Mouse (Mus musculus) liver, embryonic 12.5 days (tissue): Measurements from ENCODE around the gene Fras1. TPM values are rescaled to one million over a fixed set of nuclear protein-coding genes. Genes with fewer than 3 reads are reported as not detected.

Source experiments
- ATAC-seq: fragments of 200-750 bp; cut with Nextera tagmentation; 2 replicates; pipeline ENCODE4 v1.8.0; 2017; ENCODE audit warnings: moderate number of reproducible peaks, mild to moderate bottlenecking, moderate library complexity
- H3K27ac ChIP-seq: fragments of 300-500 bp; sonication (generic); 2 replicates; pipeline ENCODE4 v1.5.1; 2016; ENCODE audit warnings: mild to moderate bottlenecking
- H3K27me3 ChIP-seq: fragments of 300-500 bp; sonication (generic); replicated peaks from 2 replicates; pipeline ENCODE4 v1.6.1; 2016; ENCODE audit warnings: mild to moderate bottlenecking, moderate library complexity
- H3K36me3 ChIP-seq: fragments of 300-500 bp; sonication (generic); 2 replicates; pipeline ENCODE4 v1.6.1; 2016; ENCODE audit warnings: mild to moderate bottlenecking, moderate library complexity
- H3K4me1 ChIP-seq: fragments of 300-500 bp; sonication (generic); 2 replicates; pipeline ENCODE4 v1.6.1; 2016
- H3K4me2 ChIP-seq: fragments of 300-500 bp; sonication (generic); 2 replicates; pipeline ENCODE4 v1.6.1; 2016; ENCODE audit warnings: mild to moderate bottlenecking, moderate library complexity
- H3K4me3 ChIP-seq: fragments of 300-500 bp; sonication (generic); 2 replicates; pipeline ENCODE4 v1.5.1; 2016; ENCODE audit warnings: mild to moderate bottlenecking, moderate library complexity
- H3K9ac ChIP-seq: fragments of 300-500 bp; sonication (generic); 2 replicates; pipeline ENCODE4 v1.6.1; 2016; ENCODE audit warnings: mild to moderate bottlenecking, moderate library complexity
- H3K9me3 ChIP-seq: fragments of 300-500 bp; sonication (generic); replicated peaks from 2 replicates; pipeline ENCODE4 v1.6.1; 2016; ENCODE audit warnings: mild to moderate bottlenecking, moderate library complexity
- WGBS: fragments of 180-500 bp; shearing (Covaris S2); methylation state at CpG from one replicate; pipeline ENCODE4 v1.1.7; 2016; ENCODE audit not compliant: insufficient replicate concordance; 5-methylcytosine and 5-hydroxymethylcytosine counted together
- polyA plus RNA-seq: library from polyadenylated mRNA; unstranded; fragments of >200 nt; fragmentation: Nextera tagmentation; extraction: Ambion mirVana; gene quantifications from 2 replicates; pipeline ENCODE4 v1.2.1, GENCODE M21; 2016

Fras1 gene
- polyA plus RNA-seq, 1 experiment from 2014 or later = 3.0 TPM

GRCm38 (mm10) chr5:96501783-96502182 lies 128.0 kb downstream of the Fras1 start:
- no peak overlapping the region for H3K4me3 ChIP-seq
- 56% methylated on average over 4 of the region's 4 CpGs for WGBS
- no peak overlapping the region for H3K4me2 ChIP-seq
- H3K36me3 ChIP-seq = no peaks in the 10 kb centered on the region
- no peaks in the 10 kb centered on the region for H3K27me3 ChIP-seq
- no peak overlapping the region for H3K27ac ChIP-seq
- H3K9me3 ChIP-seq = no peaks in the 10 kb centered on the region
- H3K4me1 ChIP-seq = no peaks in the 10 kb centered on the region
- H3K9ac ChIP-seq = no peak overlapping the region
- ATAC-seq = no peak

GRCm38 (mm10) chr5:96502400-96502799 lies 128.6 kb downstream of the Fras1 start:
- Histone ChIP-seq H3K9me3 (no peaks in the 10 kb centered on the region), H3K27me3 (no peaks in the 10 kb centered on the region), H3K27ac (no peak overlapping the region), H3K4me2 (no peak overlapping the region), H3K36me3 (no peaks in the 10 kb centered on the region), H3K4me1 (no peaks in the 10 kb centered on the region), H3K9ac (no peak overlapping the region), H3K4me3 (no peak overlapping the region)
- 55% methylated on average over 1 of the region's 1 CpGs for WGBS
- no peak for ATAC-seq

GRCm38 (mm10) chr5:96511005-96511404 lies 137.2 kb downstream of the Fras1 start:
- H3K36me3 ChIP-seq = no peaks in the 10 kb centered on the region
- ATAC-seq = no peak
- peaks cover 12% of the 10 kb centered on the region for H3K4me1 ChIP-seq
- no peaks in the 10 kb centered on the region for H3K27me3 ChIP-seq
- no peaks in the 10 kb centered on the region for H3K9me3 ChIP-seq
- no peak overlapping the region for H3K27ac ChIP-seq
- WGBS = 76% methylated on average over 5 of the region's 5 CpGs
- H3K9ac ChIP-seq = no peak overlapping the region
- H3K4me3 ChIP-seq = no peak overlapping the region
- no peak overlapping the region for H3K4me2 ChIP-seq

- Histone ChIP-seq H3K9me3 (no peaks in the 10 kb centered on the region), H3K4me1 (peaks cover 12% of the 10 kb centered on the region), H3K27me3 (no peaks in the 10 kb centered on the region), H3K4me2 (no peak overlapping the region), H3K4me3 (no peak overlapping the region), H3K27ac (no peak overlapping the region), H3K9ac (no peak overlapping the region), H3K36me3 (no peaks in the 10 kb centered on the region)
- peak; percentile 79 for ATAC-seq
- 23% methylated on average over 4 of the region's 4 CpGs for WGBS
Measured at GRCm38 (mm10) chr5:96513327-96513726, 139.6 kb downstream of the Fras1 start.

GRCm38 (mm10) chr5:96515860-96516311 lies 142.1 kb downstream of the Fras1 start:
- 70% methylated on average over 3 of the region's 3 CpGs for WGBS

GRCm38 (mm10) chr5:96516329-96516728 lies 142.6 kb downstream of the Fras1 start:
- no peak overlapping the region for H3K9ac ChIP-seq
- peaks cover 12% of the 10 kb centered on the region for H3K4me1 ChIP-seq
- no peak overlapping the region for H3K4me2 ChIP-seq
- no peak overlapping the region for H3K4me3 ChIP-seq
- H3K36me3 ChIP-seq = no peaks in the 10 kb centered on the region
- 65% methylated on average over 6 of the region's 6 CpGs for WGBS
- no peak for ATAC-seq
- no peak overlapping the region for H3K27ac ChIP-seq
- no peaks in the 10 kb centered on the region for H3K9me3 ChIP-seq
- no peaks in the 10 kb centered on the region for H3K27me3 ChIP-seq

More at GRCm38 (mm10) chr5:96515860-96516311, 142.1 kb downstream of the Fras1 start:
- Histone ChIP-seq H3K36me3 (no peaks in the 10 kb centered on the region), H3K4me1 (peaks cover 12% of the 10 kb centered on the region), H3K27me3 (no peaks in the 10 kb centered on the region), H3K9me3 (no peaks in the 10 kb centered on the region), H3K9ac (no peak overlapping the region), H3K27ac (no peak overlapping the region), H3K4me3 (no peak overlapping the region), H3K4me2 (no peak overlapping the region)
- ATAC-seq = no peak

GRCm38 (mm10) chr5:96521541-96521940 lies 147.8 kb downstream of the Fras1 start:
- no peak overlapping the region for H3K4me3 ChIP-seq
- 78% methylated on average over 9 of the region's 9 CpGs for WGBS
- H3K36me3 ChIP-seq = no peaks in the 10 kb centered on the region
- no peak overlapping the region for H3K27ac ChIP-seq
- no peaks in the 10 kb centered on the region for H3K9me3 ChIP-seq
- no peak overlapping the region for H3K4me2 ChIP-seq
- H3K27me3 ChIP-seq = no peaks in the 10 kb centered on the region
- H3K4me1 ChIP-seq = no peaks in the 10 kb centered on the region
- H3K9ac ChIP-seq = no peak overlapping the region
- no peak for ATAC-seq

GRCm38 (mm10) chr5:96522909-96523409 lies 149.2 kb downstream of the Fras1 start:
- WGBS = 70% methylated on average over 5 of the region's 5 CpGs
- H3K4me1 ChIP-seq = no peaks in the 10 kb centered on the region
- no peak overlapping the region for H3K4me3 ChIP-seq

GRCm38 (mm10) chr5:96528296-96528695 lies 154.5 kb downstream of the Fras1 start:
- 74% methylated on average over 7 of the region's 7 CpGs for WGBS
- no peak for ATAC-seq

More at GRCm38 (mm10) chr5:96522909-96523409, 149.2 kb downstream of the Fras1 start:
- Histone ChIP-seq H3K27me3 (no peaks in the 10 kb centered on the region), H3K9ac (no peak overlapping the region), H3K9me3 (no peaks in the 10 kb centered on the region), H3K27ac (no peak overlapping the region), H3K4me2 (no peak overlapping the region), H3K36me3 (no peaks in the 10 kb centered on the region)
- no peak for ATAC-seq

GRCm38 (mm10) chr5:96530516-96530915 lies 156.8 kb downstream of the Fras1 start:
- H3K4me3 ChIP-seq = no peak overlapping the region
- H3K36me3 ChIP-seq = no peaks in the 10 kb centered on the region
- no peak for ATAC-seq
- H3K4me1 ChIP-seq = no peaks in the 10 kb centered on the region
- WGBS = 62% methylated on average over 3 of the region's 3 CpGs
- H3K9ac ChIP-seq = no peak overlapping the region
- no peaks in the 10 kb centered on the region for H3K27me3 ChIP-seq
- H3K9me3 ChIP-seq = no peaks in the 10 kb centered on the region
- no peak overlapping the region for H3K27ac ChIP-seq
- no peak overlapping the region for H3K4me2 ChIP-seq

More at GRCm38 (mm10) chr5:96528296-96528695, 154.5 kb downstream of the Fras1 start:
- H3K9ac ChIP-seq = no peak overlapping the region
- H3K9me3 ChIP-seq = no peaks in the 10 kb centered on the region
- no peaks in the 10 kb centered on the region for H3K36me3 ChIP-seq
- H3K4me2 ChIP-seq = no peak overlapping the region
- no peaks in the 10 kb centered on the region for H3K27me3 ChIP-seq
- H3K4me1 ChIP-seq = no peaks in the 10 kb centered on the region
- no peak overlapping the region for H3K27ac ChIP-seq
- no peak overlapping the region for H3K4me3 ChIP-seq

GRCm38 (mm10) chr5:96531962-96532361 lies 158.2 kb downstream of the Fras1 start:
- Histone ChIP-seq H3K9me3 (no peaks in the 10 kb centered on the region), H3K4me2 (no peak overlapping the region), H3K9ac (no peak overlapping the region), H3K27ac (no peak overlapping the region), H3K27me3 (no peaks in the 10 kb centered on the region), H3K4me3 (no peak overlapping the region), H3K4me1 (no peaks in the 10 kb centered on the region), H3K36me3 (no peaks in the 10 kb centered on the region)
- no peak for ATAC-seq

- Histone ChIP-seq H3K4me3 (no peak overlapping the region), H3K9me3 (no peaks in the 10 kb centered on the region), H3K4me1 (no peaks in the 10 kb centered on the region), H3K36me3 (no peaks in the 10 kb centered on the region), H3K27ac (no peak overlapping the region), H3K27me3 (no peaks in the 10 kb centered on the region), H3K9ac (no peak overlapping the region), H3K4me2 (no peak overlapping the region)
- no peak for ATAC-seq
- WGBS = 50% methylated on average over 3 of the region's 3 CpGs
Measured at GRCm38 (mm10) chr5:96536527-96536926, 162.8 kb downstream of the Fras1 start.

GRCm38 (mm10) chr5:96536937-96537336 lies 163.2 kb downstream of the Fras1 start:
- no peaks in the 10 kb centered on the region for H3K27me3 ChIP-seq
- no peaks in the 10 kb centered on the region for H3K4me1 ChIP-seq
- WGBS = 70% methylated on average over 7 of the region's 7 CpGs
- H3K27ac ChIP-seq = no peak overlapping the region
- no peak overlapping the region for H3K9ac ChIP-seq
- H3K9me3 ChIP-seq = no peaks in the 10 kb centered on the region
- no peaks in the 10 kb centered on the region for H3K36me3 ChIP-seq
- no peak overlapping the region for H3K4me2 ChIP-seq
- H3K4me3 ChIP-seq = no peak overlapping the region
- no peak for ATAC-seq
